Mouse (Mus musculus): ENCODE measurements around the gene Cpa1. TPM values are rescaled to one million over a fixed set of nuclear protein-coding genes. Genes with fewer than 3 reads are reported as not detected.

Cpa1 gene
- polyA plus RNA-seq, 2 experiments from 2014 or later: not detected

GRCm38 (mm10) chr6:30674714-30675280 lies 35.8 kb downstream of the Cpa1 start:
- ATAC-seq: no peak

- no peak for ATAC-seq
Measured at GRCm38 (mm10) chr6:30675281-30675771, 36.3 kb downstream of the Cpa1 start.

- ATAC-seq: no peak
Measured at GRCm38 (mm10) chr6:30676506-30676905, 37.5 kb downstream of the Cpa1 start.

- no peak for ATAC-seq
Measured at GRCm38 (mm10) chr6:30677591-30677990, 38.6 kb downstream of the Cpa1 start.

- no peak for ATAC-seq
Measured at GRCm38 (mm10) chr6:30678482-30678881, 39.5 kb downstream of the Cpa1 start.

- ATAC-seq: no peak
Measured at GRCm38 (mm10) chr6:30679567-30679966, 40.5 kb downstream of the Cpa1 start.

- ATAC-seq: no peak
Measured at GRCm38 (mm10) chr6:30680442-30680841, 41.4 kb downstream of the Cpa1 start.

- no peak for ATAC-seq
Measured at GRCm38 (mm10) chr6:30681935-30682900, 43.2 kb downstream of the Cpa1 start.

- ATAC-seq: no peak
Measured at GRCm38 (mm10) chr6:30684570-30684969, 45.6 kb downstream of the Cpa1 start.

GRCm38 (mm10) chr6:30687198-30687597 lies 48.2 kb downstream of the Cpa1 start:
- ATAC-seq: no peak

GRCm38 (mm10) chr6:30692826-30693225 lies 53.8 kb downstream of the Cpa1 start:
- ATAC-seq: no peak

GRCm38 (mm10) chr6:30693350-30693991 lies 54.5 kb downstream of the Cpa1 start, which contains the start of gene Cep41:
TSS of gene Cep41 (minus strand) at chr6:30693749.
- peak; percentile 88 for ATAC-seq

- no peak for ATAC-seq
Measured at GRCm38 (mm10) chr6:30694209-30694608, 55.2 kb downstream of the Cpa1 start.

Other genes with a start within 250 kb of the Cpa1 start
- 10 to 100 TPM; 44.5 to 48.8 TPM for gene Zc3hc1, start 248.2 kb upstream of the Cpa1 start, polyA plus RNA-seq (2017; shearing (Covaris generic))
- 1 to 10 TPM; 2.1 to 2.5 TPM for gene Klhdc10, start 237.3 kb upstream of the Cpa1 start, polyA plus RNA-seq (2017; shearing (Covaris generic))
- 10 to 100 TPM; 48.4 to 59.2 TPM for gene Tmem209, start 129.4 kb upstream of the Cpa1 start, polyA plus RNA-seq (2017; shearing (Covaris generic))
- not detected for gene Ssmem1, start 129.4 kb upstream of the Cpa1 start, polyA plus RNA-seq (2017; shearing (Covaris generic))
- under 1 TPM in 1 of 2 experiments, not detected in 1; 0.34 TPM for gene Cpa2, start 97.6 kb upstream of the Cpa1 start, polyA plus RNA-seq (2017; shearing (Covaris generic))
- under 1 TPM in 1 of 2 experiments, not detected in 1; 0.16 TPM for gene Cpa4, start 70.8 kb upstream of the Cpa1 start, polyA plus RNA-seq (2017; shearing (Covaris generic))
- gene Cpa5, start 28.2 kb upstream of the Cpa1 start, polyA plus RNA-seq (2017; shearing (Covaris generic)): not detected
- 1 to 10 TPM; 7.4 to 7.7 TPM for gene Cep41, start 54.5 kb downstream of the Cpa1 start, polyA plus RNA-seq (2017; shearing (Covaris generic))
- gene Mest, start 84.3 kb downstream of the Cpa1 start, polyA plus RNA-seq (2017; shearing (Covaris generic)): under 1 TPM; 0.37 to 0.85 TPM

All from activated CD4-positive, CD25-positive, alpha-beta regulatory T cell, adult 4 months (primary cell).